Mouse (Mus musculus) T-cell, adult 2 months (primary cell): Measurements from ENCODE around the gene Fsip2.

ENCODE experiments used
- DNase-seq: peaks from one replicate; pipeline ENCODE4 v3.0.0; 2022; ENCODE audit warnings: low spot score

Fsip2 gene

DNA sequence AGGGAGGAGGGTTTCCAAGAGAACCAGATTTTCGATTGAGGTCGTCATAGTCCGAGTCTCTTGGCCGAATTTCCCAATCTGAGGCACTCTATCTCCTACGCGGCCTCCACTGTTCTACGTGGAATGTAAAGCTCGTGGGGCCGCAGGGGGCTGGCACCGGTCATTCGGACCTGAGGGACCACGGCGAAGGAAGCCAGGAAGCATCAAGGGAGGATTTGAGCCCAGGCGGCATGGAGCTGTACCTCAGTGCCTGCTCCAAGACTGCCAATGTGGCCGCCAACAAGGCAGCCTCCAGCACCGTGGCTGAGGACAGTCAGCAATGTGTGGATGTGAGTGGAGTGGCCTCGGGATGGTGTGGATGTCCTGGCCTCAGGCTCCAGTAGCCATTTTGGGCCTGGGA lies at the start of gene Fsip2:
Gene Fsip2, plus strand, starts transcription at position 163 of the 400 bp plus-strand sequence.
- DNase-seq, result no peak

DNA sequence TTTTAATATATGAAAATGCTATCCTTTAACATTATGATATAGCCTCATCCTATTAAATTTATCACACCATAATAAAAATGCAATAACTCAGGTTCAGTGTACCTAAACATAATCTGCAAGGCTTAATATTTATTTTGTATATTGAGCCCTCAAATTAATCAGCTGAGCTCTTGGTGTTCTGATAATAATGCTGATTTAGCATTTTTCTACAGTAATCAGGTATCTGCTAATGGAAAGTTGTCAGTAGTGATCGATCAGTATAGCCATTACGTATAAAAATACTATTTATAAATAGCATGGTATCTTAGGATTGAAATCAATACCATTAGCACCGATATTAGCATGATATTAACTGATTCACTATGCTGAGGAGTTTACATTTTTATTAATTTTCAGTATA lies 20.0 kb downstream of the Fsip2 start:
- no peak for DNase-seq

- no peak for DNase-seq
Measured at GRCm38 (mm10) chr2:83025853-83026252, 82.4 kb downstream of the Fsip2 start.

GRCm38 (mm10) chr2:83052914-83053690 lies 109.7 kb downstream of the Fsip2 start:
- DNase-seq, result no peak
